Mouse (Mus musculus): ENCODE data around the gene Faf2.

Faf2 gene

GRCm38 (mm10) chr13:54621155-54621932, at the start of gene Faf2:
TSS of gene Faf2 (plus strand) at chr13:54621784.
- peak; percentile 99 for DNase-seq

GRCm38 (mm10) chr13:54572621-54573020, 49.0 kb upstream of the Faf2 start:
- DNase-seq, result no peak

- peak; percentile 74 for DNase-seq
Measured at GRCm38 (mm10) chr13:54574854-54575481, 46.6 kb upstream of the Faf2 start, which contains the start of gene Arl10. TSS of gene Arl10 (plus strand) at chr13:54575015.

GRCm38 (mm10) chr13:54575489-54575888, 46.1 kb upstream of the Faf2 start:
- no peak for DNase-seq

GRCm38 (mm10) chr13:54577652-54578507, 43.7 kb upstream of the Faf2 start:
- no peak for DNase-seq

GRCm38 (mm10) chr13:54581385-54581784, 40.2 kb upstream of the Faf2 start:
- no peak for DNase-seq

- no peak for DNase-seq
Measured at GRCm38 (mm10) chr13:54582126-54582525, 39.5 kb upstream of the Faf2 start.

- DNase-seq, result no peak
Measured at GRCm38 (mm10) chr13:54582860-54583259, 38.7 kb upstream of the Faf2 start.

- no peak for DNase-seq
Measured at GRCm38 (mm10) chr13:54585831-54586230, 35.8 kb upstream of the Faf2 start.

GRCm38 (mm10) chr13:54589414-54589995, 32.1 kb upstream of the Faf2 start:
- peak; percentile 50 for DNase-seq

GRCm38 (mm10) chr13:54589996-54590951, 31.3 kb upstream of the Faf2 start, which contains the start of the genes Nop16 and Higd2a:
TSS of gene Nop16 (minus strand) at chr13:54590090.
TSS of gene Higd2a (plus strand) at chr13:54590207.
- DNase-seq, result peak; percentile 94

- DNase-seq, result no peak
Measured at GRCm38 (mm10) chr13:54591776-54592356, 29.7 kb upstream of the Faf2 start.

GRCm38 (mm10) chr13:54593617-54594016, 28.0 kb upstream of the Faf2 start:
- DNase-seq, result no peak

GRCm38 (mm10) chr13:54596107-54596690, 25.4 kb upstream of the Faf2 start:
- DNase-seq, result no peak

- no peak for DNase-seq
Measured at GRCm38 (mm10) chr13:54596870-54597269, 24.7 kb upstream of the Faf2 start.

- DNase-seq, result no peak
Measured at GRCm38 (mm10) chr13:54598622-54599143, 22.9 kb upstream of the Faf2 start.

- no peak for DNase-seq
Measured at GRCm38 (mm10) chr13:54602639-54603111, 18.9 kb upstream of the Faf2 start.

GRCm38 (mm10) chr13:54603501-54603900, 18.1 kb upstream of the Faf2 start:
- DNase-seq, result no peak

GRCm38 (mm10) chr13:54604221-54604620, 17.4 kb upstream of the Faf2 start:
- no peak for DNase-seq

GRCm38 (mm10) chr13:54605426-54605825, 16.2 kb upstream of the Faf2 start:
- DNase-seq, result no peak
